Mouse (Mus musculus): ENCODE data around the gene Larp7. TPM values are rescaled to one million over a fixed set of nuclear protein-coding genes. Genes with fewer than 3 reads are reported as not detected.

Gene Larp7
- polyA plus RNA-seq, 1 experiment from 2014 or later, result 21.1 TPM

GRCm38 (mm10) chr3:127498197-127498741 is 54.9 kb downstream of the Larp7 start:
- Histone ChIP-seq H3K27ac (ENCODE audit: low read length) (no peak overlapping the region), H3K4me1 (ENCODE audit: control insufficient read depth, low read depth, low read length) (peaks cover 11% of the 10 kb centered on the region; the same call in 1 of the 2 replicates), H3K9ac (ENCODE audit: low read depth, low read length) (peak overlapping the region; percentile 47), H3K9me3 (replicated peaks; ENCODE audit: control insufficient read depth, low read length) (no peaks in the 10 kb centered on the region), H3K4me2 (ENCODE audit: low read depth, low read length) (peak overlapping the region; percentile 66), H3K4me3 (ENCODE audit: low read depth, low read length) (peak overlapping the region; percentile 48), H3K36me3 (ENCODE audit: control insufficient read depth, insufficient read depth) (no peaks in the 10 kb centered on the region), H3K27me3 (ENCODE audit: control insufficient read depth, insufficient read depth, low read depth, low read length) (peaks cover 26% of the 10 kb centered on the region)
- ATAC-seq (ENCODE audit: low read depth), result peak; percentile 74
- WGBS (ENCODE audit: insufficient replicate concordance), result 2% methylated on average over 21 of the region's 23 CpGs

GRCm38 (mm10) chr3:127492663-127493062 is 60.5 kb downstream of the Larp7 start:
- H3K4me3 ChIP-seq (ENCODE audit: low read depth, low read length), result no peak overlapping the region
- H3K27me3 ChIP-seq (ENCODE audit: control insufficient read depth, insufficient read depth, low read depth, low read length), result peaks cover 2% of the 10 kb centered on the region; the same call in 1 of the 2 replicates
- no peak for ATAC-seq (ENCODE audit: low read depth)
- H3K36me3 ChIP-seq (ENCODE audit: control insufficient read depth, insufficient read depth), result no peaks in the 10 kb centered on the region
- no peak overlapping the region for H3K9ac ChIP-seq (ENCODE audit: low read depth, low read length)
- 59% methylated on average over 3 of the region's 3 CpGs for WGBS (ENCODE audit: insufficient replicate concordance)
- no peak overlapping the region for H3K4me2 ChIP-seq (ENCODE audit: low read depth, low read length)
- no peak overlapping the region for H3K27ac ChIP-seq (ENCODE audit: low read length)
- H3K9me3 ChIP-seq (replicated peaks; ENCODE audit: control insufficient read depth, low read length), result no peaks in the 10 kb centered on the region
- H3K4me1 ChIP-seq (ENCODE audit: control insufficient read depth, low read depth, low read length), result no peaks in the 10 kb centered on the region

GRCm38 (mm10) chr3:127487302-127487701 is 65.8 kb downstream of the Larp7 start:
- ATAC-seq (ENCODE audit: low read depth), result no peak
- no peaks in the 10 kb centered on the region for H3K36me3 ChIP-seq (ENCODE audit: control insufficient read depth, insufficient read depth)
- WGBS (ENCODE audit: insufficient replicate concordance), result 75% methylated on average over 7 of the region's 7 CpGs

More at GRCm38 (mm10) chr3:127487302-127487701, 65.8 kb downstream of the Larp7 start:
- no peak overlapping the region for H3K4me3 ChIP-seq (ENCODE audit: low read depth, low read length)
- H3K4me2 ChIP-seq (ENCODE audit: low read depth, low read length), result no peak overlapping the region
- no peaks in the 10 kb centered on the region for H3K4me1 ChIP-seq (ENCODE audit: control insufficient read depth, low read depth, low read length)
- H3K27ac ChIP-seq (ENCODE audit: low read length), result no peak overlapping the region
- no peaks in the 10 kb centered on the region for H3K9me3 ChIP-seq (replicated peaks; ENCODE audit: control insufficient read depth, low read length)
- H3K9ac ChIP-seq (ENCODE audit: low read depth, low read length), result no peak overlapping the region
- H3K27me3 ChIP-seq (ENCODE audit: control insufficient read depth, insufficient read depth, low read depth, low read length), result no peaks in the 10 kb centered on the region

MicroRNAs within 50 kb of the gene (microRNA counts, 519-probe panel; counts per million panel counts)
- microRNA mmu-miR-302a (60.7 counts per million), microRNA mmu-miR-302b (1,471 counts per million, percentile 12 among the panel's probes with 10 or more counts), microRNA mmu-miR-302c (60.7 counts per million), microRNA mmu-miR-302d (1,883 counts per million, percentile 22 among the panel's probes with 10 or more counts), microRNA mmu-miR-367 (2,625 counts per million, percentile 72 among the panel's probes with 10 or more counts)

Small RNA genes lying within 50 kb of the gene (microRNA-seq; reads per million reads assigned to microRNA genes)
- 20.9 reads per million, percentile 38 among the genes with 10 or more reads in this experiment for gene Mir302a
- gene Mir302b, result 8.4 reads per million, percentile 24 among the genes with 10 or more reads in this experiment
- 3.0 reads per million, percentile 8 among the genes with 10 or more reads in this experiment for gene Mir302c
- 27.6 reads per million, percentile 40 among the genes with 10 or more reads in this experiment for gene Mir302d
- gene Mir367, result not detected

Other genes starting within 250 kb of the Larp7 start
- gene Ank2, start 54.0 kb downstream of the Larp7 start, polyA plus RNA-seq (2015; fragmentation: Nextera tagmentation; extraction: Ambion mirVana), result 8.6 and 10.4 TPM in 2 replicates
- gene Zgrf1, start 140 bp upstream of the Larp7 start, polyA plus RNA-seq (2015; fragmentation: Nextera tagmentation; extraction: Ambion mirVana), result 4.2 and 4.4 TPM in 2 replicates
- not detected in 2 replicates for gene Neurog2, start 79.8 kb upstream of the Larp7 start, polyA plus RNA-seq (2015; fragmentation: Nextera tagmentation; extraction: Ambion mirVana)
- gene Alpk1, start 227.2 kb upstream of the Larp7 start, polyA plus RNA-seq (2015; fragmentation: Nextera tagmentation; extraction: Ambion mirVana), result 0.56 and 0.63 TPM in 2 replicates
- 14.6 and 16.5 TPM in 2 replicates for gene Tifa, start 236.5 kb upstream of the Larp7 start, polyA plus RNA-seq (2015; fragmentation: Nextera tagmentation; extraction: Ambion mirVana)